Mouse (Mus musculus) cerebellum, adult 11 months (tissue): Measurements from ENCODE around the gene Angptl1.

Experiments
- DNase-seq: peaks from one replicate; pipeline ENCODE4 v3.0.0; 2022

Angptl1 gene

GRCm38 (mm10) chr1:156884782-156885181, 46.4 kb downstream of the Angptl1 start:
- no peak for DNase-seq

DNA sequence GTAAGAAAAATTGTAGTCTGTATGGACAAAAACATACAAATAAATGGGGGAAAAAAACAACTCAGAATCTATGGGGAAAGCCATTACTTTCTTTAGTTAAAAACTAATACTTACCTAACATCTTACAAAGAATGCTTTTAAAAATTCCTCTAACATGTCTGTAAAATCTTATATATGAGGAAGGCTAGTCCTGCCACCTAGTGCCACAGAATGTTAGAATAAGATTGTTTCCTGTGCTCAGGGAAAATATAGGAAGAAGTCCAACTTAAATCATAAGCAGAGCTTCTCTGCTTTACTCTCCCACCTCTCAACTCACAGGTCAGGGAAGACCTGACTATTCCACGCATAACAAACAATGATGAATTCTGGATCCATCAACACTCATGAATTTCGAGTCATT, 47.5 kb downstream of the Angptl1 start:
- no peak for DNase-seq

GRCm38 (mm10) chr1:156888830-156889229, 50.5 kb downstream of the Angptl1 start:
- no peak for DNase-seq

DNA sequence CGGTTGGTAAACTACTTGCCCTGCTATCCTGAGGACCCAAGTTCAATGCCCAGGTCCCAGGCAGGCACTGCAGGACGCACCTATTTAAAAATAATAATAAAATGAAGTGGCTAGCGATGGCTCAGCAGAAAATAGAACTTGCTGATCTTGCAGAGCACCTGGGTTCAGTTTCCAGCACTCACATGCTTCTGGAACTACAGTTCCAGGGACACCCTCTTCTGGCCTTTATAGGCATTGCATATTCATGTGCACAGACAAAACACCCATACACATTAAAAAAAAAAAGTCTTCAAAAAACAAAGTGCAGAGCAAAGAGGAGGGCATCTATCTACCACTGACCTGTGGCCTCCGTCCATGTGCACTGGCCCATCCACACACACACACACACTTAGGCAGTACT, 53.2 kb downstream of the Angptl1 start:
- no peak for DNase-seq

DNA sequence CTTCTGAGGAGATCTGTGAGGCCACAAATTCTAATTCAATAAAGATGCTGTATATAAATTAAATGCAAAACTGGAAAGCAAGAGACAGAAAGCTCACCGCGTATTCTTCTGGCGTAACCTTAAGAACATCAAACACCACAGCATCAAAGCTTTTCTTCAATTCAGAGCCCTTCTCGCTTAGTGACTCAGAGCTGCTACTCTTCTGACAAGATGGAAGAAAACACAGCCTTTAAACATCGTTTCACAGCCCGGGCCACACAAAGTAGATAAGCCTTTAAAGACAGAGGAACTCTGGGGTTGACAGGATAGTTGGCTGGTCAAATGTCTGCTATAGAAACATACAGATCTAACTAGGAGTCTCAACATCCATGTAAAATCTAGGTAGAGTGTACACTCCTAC, 63.3 kb downstream of the Angptl1 start:
- DNase-seq = no peak

GRCm38 (mm10) chr1:156903899-156904298, 65.5 kb downstream of the Angptl1 start:
- no peak for DNase-seq

GRCm38 (mm10) chr1:156905660-156906059, 67.3 kb downstream of the Angptl1 start:
- DNase-seq = no peak

- no peak for DNase-seq
Observed at GRCm38 (mm10) chr1:156909265-156909664, 70.9 kb downstream of the Angptl1 start.

DNA sequence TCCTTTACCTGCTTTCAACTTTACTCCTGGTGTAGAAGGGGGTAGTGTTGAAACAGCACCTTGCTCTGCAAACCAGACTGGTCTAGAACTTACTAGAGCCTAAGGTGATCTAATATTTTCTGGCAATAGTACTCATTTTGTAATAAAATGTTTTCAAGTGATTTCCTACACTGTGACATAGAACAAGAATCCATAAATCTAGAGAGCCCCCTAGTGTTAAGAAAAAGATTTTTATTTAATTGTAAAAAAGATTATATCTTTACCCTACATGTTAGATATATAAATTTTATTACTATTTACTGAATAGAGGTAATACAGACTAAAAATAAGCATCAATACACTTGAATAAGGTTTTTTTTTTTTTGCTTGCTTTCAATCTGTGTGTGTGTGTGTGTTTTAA, 71.5 kb downstream of the Angptl1 start:
- DNase-seq = no peak
